Mouse (Mus musculus) testis, adult 2 months (tissue): ENCODE data around the gene Plekho1. TPM values are rescaled to one million over a fixed set of nuclear protein-coding genes. Genes with fewer than 3 reads are reported as not detected.

Experiments
- H3K27ac ChIP-seq: fragments of 200-500 bp; 2 replicates; pipeline ENCODE4 v1.5.1; 2012; ENCODE audit warnings: low read depth, low read length; ENCODE audit not compliant: control insufficient read depth, insufficient read depth
- H3K27me3 ChIP-seq: fragments of 200-500 bp; 2 replicates; pipeline ENCODE4 v1.6.1; 2012; ENCODE audit warnings: mild to moderate bottlenecking, low read length, moderate library complexity; ENCODE audit not compliant: control insufficient read depth, insufficient read depth
- H3K36me3 ChIP-seq: fragments of 200-500 bp; 2 replicates; pipeline ENCODE4 v1.6.1; 2012; ENCODE audit warnings: mild to moderate bottlenecking, low read length; ENCODE audit not compliant: control insufficient read depth, insufficient read depth
- H3K4me1 ChIP-seq: fragments of 200-500 bp; 2 replicates; pipeline ENCODE4 v1.6.1; 2012; ENCODE audit warnings: low read length; ENCODE audit not compliant: control insufficient read depth, insufficient read depth
- H3K4me3 ChIP-seq: fragments of 200-500 bp; 2 replicates; pipeline ENCODE4 v1.5.1; 2012; ENCODE audit warnings: low read depth, mild to moderate bottlenecking, low read length, moderate library complexity, mixed read lengths; ENCODE audit not compliant: control insufficient read depth
- CTCF ChIP-seq: fragments of 200-500 bp; IDR thresholded peaks from 2 replicates; pipeline ENCODE4 v1.5.1; 2012; ENCODE audit warnings: low read depth, mild to moderate bottlenecking, inconsistent platforms, low read length, moderate library complexity; ENCODE audit not compliant: control insufficient read depth, insufficient read depth, insufficient replicate concordance
- POLR2A ChIP-seq: fragments of 200-500 bp; IDR thresholded peaks from 2 replicates; pipeline ENCODE4 v1.6.1; 2012; ENCODE audit warnings: low read depth, mild to moderate bottlenecking, inconsistent platforms, low read length, moderate library complexity; ENCODE audit not compliant: control insufficient read depth
- polyA plus RNA-seq: library from polyadenylated mRNA; depleted of rRNA; stranded (reverse); fragments of >200 nt; gene quantifications from 2 replicates; pipeline ENCODE4 v1.2.3, GENCODE M21; 2012

Plekho1 gene
- polyA plus RNA-seq, 1 experiment, result 43.8 TPM

GRCm38 (mm10) chr3:96027145-96027544 lies 31.3 kb upstream of the Plekho1 start:
- Histone ChIP-seq H3K4me1 (no peaks in the 10 kb centered on the region), H3K27ac (no peak overlapping the region), H3K36me3 (no peaks in the 10 kb centered on the region; the same call in 1 of the 2 replicates), H3K4me3 (no peak overlapping the region), H3K27me3 (no peaks in the 10 kb centered on the region)
- TF ChIP-seq POLR2A, result no peak
- no peak for TF ChIP-seq CTCF

GRCm38 (mm10) chr3:96021421-96022128 lies 25.8 kb upstream of the Plekho1 start:
- Histone ChIP-seq H3K36me3 (no peaks in the 10 kb centered on the region; the same call in 1 of the 2 replicates), H3K4me3 (no peak overlapping the region), H3K4me1 (no peaks in the 10 kb centered on the region), H3K27me3 (no peaks in the 10 kb centered on the region), H3K27ac (no peak overlapping the region)
- TF ChIP-seq CTCF (no peak), POLR2A (no peak)

DNA sequence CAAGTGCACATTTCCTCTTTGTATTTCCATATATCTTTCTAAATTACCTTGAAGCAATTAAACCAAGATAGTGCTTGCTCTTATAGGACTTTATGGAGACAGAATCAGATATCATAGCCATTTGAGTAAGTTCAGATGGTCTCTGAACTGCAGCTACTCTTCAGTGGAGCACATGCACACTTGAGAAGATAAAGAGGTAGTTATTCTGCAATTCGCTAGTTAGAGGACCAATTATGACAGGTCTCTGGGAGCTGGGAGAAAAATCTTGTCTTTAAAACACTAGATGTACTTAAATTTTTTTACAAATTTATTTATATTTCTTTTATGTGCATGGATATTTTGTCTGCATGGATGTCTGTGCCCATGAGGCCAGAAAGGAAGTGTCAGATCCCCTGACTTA lies 24.9 kb upstream of the Plekho1 start:
- H3K27ac ChIP-seq, result no peak overlapping the region
- TF ChIP-seq CTCF, result no peak
- TF ChIP-seq POLR2A, result no peak
- no peaks in the 10 kb centered on the region; the same call in 1 of the 2 replicates for H3K36me3 ChIP-seq
- no peaks in the 10 kb centered on the region for H3K4me1 ChIP-seq
- H3K27me3 ChIP-seq, result no peaks in the 10 kb centered on the region
- H3K4me3 ChIP-seq, result no peak overlapping the region

- H3K36me3 ChIP-seq, result no peaks in the 10 kb centered on the region
- no peaks in the 10 kb centered on the region for H3K27me3 ChIP-seq
- TF ChIP-seq CTCF, result no peak
- no peak for TF ChIP-seq POLR2A
- H3K4me1 ChIP-seq, result no peaks in the 10 kb centered on the region
- no peak overlapping the region for H3K27ac ChIP-seq
- H3K4me3 ChIP-seq, result no peak overlapping the region
Measured at GRCm38 (mm10) chr3:96017461-96017860, 21.7 kb upstream of the Plekho1 start.

GRCm38 (mm10) chr3:96016257-96016889 lies 20.6 kb upstream of the Plekho1 start:
- Histone ChIP-seq H3K4me3 (no peak overlapping the region), H3K36me3 (no peaks in the 10 kb centered on the region), H3K27ac (no peak overlapping the region), H3K27me3 (no peaks in the 10 kb centered on the region), H3K4me1 (no peaks in the 10 kb centered on the region)
- TF ChIP-seq CTCF, result no peak
- TF ChIP-seq POLR2A, result no peak

DNA sequence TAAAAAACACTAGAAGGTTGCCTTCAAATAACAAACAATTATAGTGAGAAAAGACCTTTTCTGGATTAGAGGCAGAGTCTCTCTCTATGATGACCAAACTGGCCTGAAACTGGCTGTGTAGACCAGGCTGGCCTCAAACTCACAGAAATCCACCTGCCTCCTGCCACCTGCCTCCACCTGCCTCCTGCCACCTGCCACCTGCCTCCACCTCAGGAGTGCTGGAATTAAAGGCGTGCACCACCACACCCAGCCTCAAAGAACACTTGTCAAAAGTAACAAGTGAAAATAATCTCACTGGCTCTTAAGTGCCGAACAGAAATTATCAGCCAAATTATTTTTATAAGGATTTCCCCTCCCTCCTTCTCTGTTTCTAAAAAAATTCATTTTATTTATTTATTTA lies 19.9 kb upstream of the Plekho1 start:
- Histone ChIP-seq H3K4me1 (no peaks in the 10 kb centered on the region), H3K27me3 (no peaks in the 10 kb centered on the region), H3K4me3 (no peak overlapping the region), H3K27ac (no peak overlapping the region), H3K36me3 (no peaks in the 10 kb centered on the region)
- no peak for TF ChIP-seq POLR2A
- no peak for TF ChIP-seq CTCF

GRCm38 (mm10) chr3:96012805-96013204 lies 17.0 kb upstream of the Plekho1 start:
- Histone ChIP-seq H3K27me3 (no peaks in the 10 kb centered on the region), H3K4me1 (no peaks in the 10 kb centered on the region), H3K4me3 (no peak overlapping the region), H3K27ac (no peak overlapping the region), H3K36me3 (no peaks in the 10 kb centered on the region)
- TF ChIP-seq CTCF (no peak), POLR2A (no peak)

DNA sequence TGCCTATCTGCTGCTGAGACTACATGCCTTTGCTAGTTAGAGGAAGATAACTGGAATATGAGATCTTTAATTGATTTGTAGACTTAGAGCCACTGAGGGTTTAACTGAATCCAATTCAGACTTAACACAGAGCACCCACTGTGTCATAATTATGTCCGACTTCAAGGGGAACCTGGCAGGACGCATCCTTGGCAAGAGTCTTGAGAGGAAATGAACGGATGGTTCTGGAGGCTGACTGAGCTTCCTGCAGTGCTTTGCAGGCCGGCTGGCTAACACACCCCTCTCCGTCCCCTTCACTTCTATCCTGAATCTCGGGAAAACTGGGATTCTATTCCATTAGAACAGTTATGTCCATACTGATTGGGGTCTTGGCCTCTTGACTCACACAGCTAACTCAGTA lies 12.7 kb upstream of the Plekho1 start:
- Histone ChIP-seq H3K27me3 (no peaks in the 10 kb centered on the region), H3K36me3 (no peaks in the 10 kb centered on the region), H3K4me3 (no peak overlapping the region), H3K27ac (no peak overlapping the region), H3K4me1 (no peaks in the 10 kb centered on the region)
- TF ChIP-seq CTCF (no peak), POLR2A (no peak)
